Mouse (Mus musculus) splenic B cell, adult 2 months (primary cell): ENCODE results near the gene Cldn34a.
"Not testable (repeated sequence)": the region's sequence is repeated elsewhere in the genome, so short reads cannot be mapped to it uniquely, and the experiment has no call there.

Experiments used
- DNase-seq: peaks from one replicate; pipeline ENCODE4 v3.0.0-alpha.2; 2011; ENCODE audit warnings: low read depth, low spot score
- H3K27me3 ChIP-seq: 2 replicates; pipeline ENCODE4 v1.6.1; 2012; ENCODE audit warnings: mild to moderate bottlenecking, low read length, moderate library complexity, mixed read lengths; ENCODE audit not compliant: control insufficient read depth, poor library complexity, insufficient read depth, severe bottlenecking
- H3K36me3 ChIP-seq: 2 replicates; pipeline ENCODE4 v1.6.1; 2012; ENCODE audit warnings: mild to moderate bottlenecking, low read length, moderate library complexity, mixed read lengths; ENCODE audit not compliant: control insufficient read depth, poor library complexity, insufficient read depth, severe bottlenecking

Gene Cldn34a

DNA sequence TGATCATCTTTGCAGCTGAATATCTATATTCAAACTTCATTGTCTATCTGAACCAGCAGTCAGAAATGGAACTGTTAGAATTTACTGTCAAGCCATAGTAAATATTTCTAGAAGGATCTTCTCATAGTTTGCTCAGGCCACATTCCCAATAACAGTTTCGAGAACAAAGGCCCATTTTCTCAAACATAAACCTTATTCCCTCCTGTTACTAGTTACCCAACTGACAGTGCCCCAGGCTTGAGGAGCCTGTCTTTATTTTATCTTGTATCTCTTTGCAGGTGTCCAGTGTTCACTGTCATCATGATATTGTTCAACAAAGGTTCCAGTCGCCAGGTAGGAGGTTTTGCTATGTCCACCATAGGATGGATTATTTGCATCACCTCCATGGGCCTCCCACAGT lies at the start of gene Cldn34a:
Gene Cldn34a, plus strand, starts transcription at position 301 of the 400 bp plus-strand sequence.
- no peak for DNase-seq
- no peaks in the 10 kb centered on the region for H3K36me3 ChIP-seq
- no peaks in the 10 kb centered on the region for H3K27me3 ChIP-seq

- H3K27me3 ChIP-seq, H3K36me3 ChIP-seq, DNase-seq: not testable (repeated sequence)
These were observed 44.5 kb upstream of the Cldn34a start for GRCm38 (mm10) chrX:152518611-152519010.

GRCm38 (mm10) chrX:152545736-152546135 lies 17.4 kb upstream of the Cldn34a start:
- no peaks in the 10 kb centered on the region for H3K27me3 ChIP-seq
- H3K36me3 ChIP-seq = no peaks in the 10 kb centered on the region
- no peak for DNase-seq

GRCm38 (mm10) chrX:152548180-152548579 lies 15.0 kb upstream of the Cldn34a start:
- DNase-seq = no peak
- H3K27me3 ChIP-seq = no peaks in the 10 kb centered on the region

GRCm38 (mm10) chrX:152557446-152557845 lies 5.7 kb upstream of the Cldn34a start:
- Histone ChIP-seq H3K27me3 (no peaks in the 10 kb centered on the region), H3K36me3 (no peaks in the 10 kb centered on the region)
- DNase-seq = no peak

More at GRCm38 (mm10) chrX:152548180-152548579, 15.0 kb upstream of the Cldn34a start:
- no peaks in the 10 kb centered on the region for H3K36me3 ChIP-seq
